Mouse (Mus musculus): Measurements from ENCODE around the gene Hsd17b14.

GRCm38 (mm10) chr7:45509181-45509882 is 45.4 kb upstream of the Hsd17b14 start:
- TF ChIP-seq POLR2A (IDR thresholded peaks at IDR 0.05; ENCODE audit: borderline replicate concordance, insufficient read depth, low read length) (no peak), CTCF (IDR thresholded peaks at IDR 0.05; ENCODE audit: borderline replicate concordance, insufficient read depth, low read depth, low read length) (no peak)

Data from cerebellum, adult 2 months (tissue).